Mouse (Mus musculus) cerebellum, adult 2 months (tissue): Measurements from ENCODE around the gene Gpr61.

Experiments used
- CTCF ChIP-seq: fragments of 200-500 bp; IDR thresholded peaks from 2 replicates; pipeline ENCODE4 v1.5.1; 2011; ENCODE audit warnings: low read depth, mild to moderate bottlenecking, control low read depth, low read length, moderate library complexity, borderline replicate concordance; ENCODE audit not compliant: insufficient read depth
- POLR2A ChIP-seq: fragments of 200-500 bp; IDR thresholded peaks from 2 replicates; pipeline ENCODE4 v1.6.1; 2011; ENCODE audit warnings: low read length, control low read depth, borderline replicate concordance; ENCODE audit not compliant: insufficient read depth

- TF ChIP-seq CTCF (no peak), POLR2A (no peak)
These were observed 25.8 kb upstream of the Gpr61 start for GRCm38 (mm10) chr3:108180514-108180913.
